Mouse (Mus musculus): ENCODE measurements around the gene Ascl5. TPM values are rescaled to one million over a fixed set of nuclear protein-coding genes. Genes with fewer than 3 reads are reported as not detected.

Gene Ascl5
- total and polyA plus RNA-seq, 2 experiments from 2014 or later = 0.90 TPM; not detected in 1

DNA sequence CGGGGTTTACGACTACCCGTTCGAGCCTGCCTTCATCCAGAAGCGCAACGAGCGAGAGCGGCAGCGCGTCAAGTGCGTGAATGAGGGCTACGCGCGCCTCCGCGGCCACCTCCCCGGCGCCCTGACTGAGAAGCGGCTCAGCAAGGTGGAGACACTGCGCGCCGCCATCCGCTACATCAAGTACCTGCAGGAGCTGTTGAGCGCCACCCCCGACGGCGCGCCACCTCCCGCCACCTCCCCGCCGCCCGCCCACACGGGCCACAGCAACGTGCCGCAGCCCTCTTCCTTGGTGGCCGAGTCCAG, 360 bp downstream of the Ascl5 start:
- Histone ChIP-seq H3K9ac (peak overlapping the region; percentile 54), H3K36me3 (ENCODE audit: insufficient read depth) (no peaks in the 10 kb centered on the region), H3K4me3 (ENCODE audit: low read depth, low read length) (peak overlapping the region; percentile 39), H3K27me3 (ENCODE audit: insufficient read depth, low read length) (peaks cover 15% of the 10 kb centered on the region; the same call in 1 of the 2 replicates), H3K4me1 (ENCODE audit: insufficient read depth) (peaks cover 12% of the 10 kb centered on the region), H3K9me3 (ENCODE audit: low read length) (no peaks in the 10 kb centered on the region), H3K4me2 (ENCODE audit: low read depth) (peak overlapping the region; percentile 63), H3K27ac (ENCODE audit: low read depth, low read length) (no peak overlapping the region)
- ATAC-seq = peak; percentile 34
- TF ChIP-seq CTCF (IDR thresholded peaks at IDR 0.05; ENCODE audit: low read depth) = no peak
- peak; percentile 61 for DNase-seq
- WGBS = 3% methylated on average over 35 of the region's 36 CpGs

DNA sequence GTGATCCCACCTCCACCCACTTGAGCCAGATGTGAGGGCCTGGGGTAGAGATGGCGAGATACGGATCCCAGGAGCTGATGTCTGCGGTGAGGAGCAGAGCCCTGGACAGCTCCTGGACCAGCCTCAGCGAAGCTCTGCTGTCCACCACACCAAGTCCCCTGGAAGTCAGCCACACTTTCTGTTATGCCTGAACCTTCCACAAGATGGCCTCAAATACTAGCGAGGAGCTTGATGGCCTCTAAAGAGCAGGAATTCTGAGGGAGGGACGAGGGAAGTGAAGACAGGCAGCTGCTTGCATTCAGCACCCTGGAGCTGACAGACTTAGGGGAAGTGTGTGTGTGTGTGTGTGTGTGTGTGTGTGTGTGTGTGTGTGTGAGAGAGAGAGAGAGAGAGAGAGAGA, 861 bp downstream of the Ascl5 start:
- ATAC-seq = peak; percentile 77
- peak; percentile 91 for DNase-seq
- peak; percentile 95 for TF ChIP-seq CTCF (IDR thresholded peaks at IDR 0.05; ENCODE audit: low read depth)
- 4% methylated on average over 6 of the region's 6 CpGs for whole genome bisulfite sequencing
- H3K36me3 ChIP-seq (ENCODE audit: insufficient read depth) = no peaks in the 10 kb centered on the region
- H3K9me3 ChIP-seq (ENCODE audit: low read length) = no peaks in the 10 kb centered on the region
- H3K27ac ChIP-seq (ENCODE audit: low read depth, low read length) = no peak overlapping the region
- H3K27me3 ChIP-seq (ENCODE audit: insufficient read depth, low read length) = peaks cover 15% of the 10 kb centered on the region; the same call in 1 of the 2 replicates
- H3K4me2 ChIP-seq (ENCODE audit: low read depth) = peak overlapping the region; percentile 63
- H3K4me3 ChIP-seq (ENCODE audit: low read depth, low read length) = peak overlapping the region; percentile 39
- peaks cover 17% of the 10 kb centered on the region for H3K4me1 ChIP-seq (ENCODE audit: insufficient read depth)
- H3K9ac ChIP-seq = peak overlapping the region; percentile 54

DNA sequence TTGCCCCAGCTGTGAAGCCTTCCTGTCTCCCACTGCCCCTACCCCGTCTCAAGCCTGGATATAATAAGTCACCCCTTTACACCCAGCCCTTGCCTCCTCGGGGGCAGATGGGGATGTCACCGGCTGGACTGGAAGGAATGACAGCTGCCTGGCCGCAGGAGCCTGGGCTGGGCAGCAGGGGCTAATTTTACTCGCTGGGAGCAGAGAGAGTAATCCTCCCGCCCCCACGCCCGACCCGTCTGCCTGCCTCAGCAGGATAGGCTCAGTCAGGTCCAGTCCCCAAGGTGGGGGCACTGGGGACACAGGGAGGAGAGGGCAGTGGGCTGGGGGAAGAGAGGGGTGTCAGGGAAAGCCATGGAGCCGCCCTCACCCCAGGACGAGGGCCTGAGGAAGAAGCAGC, 1.9 kb downstream of the Ascl5 start, which contains the start of gene Cacna1s:
Cacna1s (plus strand) TSS at position 204 of the 400 bp plus-strand sequence.
- TF ChIP-seq CTCF (IDR thresholded peaks at IDR 0.05; ENCODE audit: low read depth) = no peak
- DNase-seq (no peak), ATAC-seq (no peak)
- no peak within 1 kb of the TSS for H3K4me3 ChIP-seq (ENCODE audit: low read depth, low read length)
- H3K27ac ChIP-seq (ENCODE audit: low read depth, low read length) = no peak within 1 kb of the TSS
- no peaks in the 10 kb centered on the region for H3K9me3 ChIP-seq (ENCODE audit: low read length)
- peaks cover 15% of the 10 kb centered on the region; the same call in 1 of the 2 replicates for H3K27me3 ChIP-seq (ENCODE audit: insufficient read depth, low read length)
- H3K36me3 ChIP-seq (ENCODE audit: insufficient read depth) = no peaks in the 10 kb centered on the region
- H3K4me2 ChIP-seq (ENCODE audit: low read depth) = no peak within 1 kb of the TSS
- 55% methylated on average over 11 of the region's 11 CpGs for WGBS
- no peak within 1 kb of the TSS; the same call in 1 of the 2 replicates for H3K9ac ChIP-seq
- H3K4me1 ChIP-seq (ENCODE audit: insufficient read depth) = peaks cover 23% of the 10 kb centered on the region

DNA sequence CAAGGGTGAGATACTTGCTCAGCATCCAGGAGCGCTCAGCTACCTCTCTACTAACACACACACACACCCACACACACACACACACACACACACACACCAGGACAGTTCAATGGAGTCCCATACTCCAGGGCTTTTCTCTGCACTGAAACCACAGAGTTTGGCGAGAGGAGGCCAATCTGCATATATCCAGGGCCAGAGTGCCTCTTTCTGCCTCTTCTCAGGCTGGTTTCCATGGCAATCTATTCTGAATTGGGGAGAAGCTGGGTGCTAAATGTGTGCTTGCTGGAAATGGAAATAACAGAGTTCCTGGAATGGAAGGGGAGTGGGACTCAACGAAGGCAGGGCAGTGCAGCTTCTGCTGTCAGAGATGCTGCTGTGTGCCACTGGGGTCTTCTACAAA, 5.2 kb downstream of the Ascl5 start:
- H3K4me2 ChIP-seq (ENCODE audit: low read depth) = peak overlapping the region; percentile 5; the same call in 1 of the 2 replicates
- peaks cover under 1% of the 10 kb centered on the region; the same call in 1 of the 2 replicates for H3K27me3 ChIP-seq (ENCODE audit: insufficient read depth, low read length)
- DNase-seq (peak; percentile 81), ATAC-seq (peak; percentile 80)
- H3K9ac ChIP-seq = no peak overlapping the region
- no peak for TF ChIP-seq CTCF (IDR thresholded peaks at IDR 0.05; ENCODE audit: low read depth)
- no peaks in the 10 kb centered on the region for H3K9me3 ChIP-seq (ENCODE audit: low read length)
- WGBS = 18% methylated on average over 3 of the region's 3 CpGs
- H3K4me1 ChIP-seq (ENCODE audit: insufficient read depth) = peaks cover 22% of the 10 kb centered on the region
- H3K27ac ChIP-seq (ENCODE audit: low read depth, low read length) = peak overlapping the region; percentile 84
- no peaks in the 10 kb centered on the region for H3K36me3 ChIP-seq (ENCODE audit: insufficient read depth)
- no peak overlapping the region for H3K4me3 ChIP-seq (ENCODE audit: low read depth, low read length)

DNA sequence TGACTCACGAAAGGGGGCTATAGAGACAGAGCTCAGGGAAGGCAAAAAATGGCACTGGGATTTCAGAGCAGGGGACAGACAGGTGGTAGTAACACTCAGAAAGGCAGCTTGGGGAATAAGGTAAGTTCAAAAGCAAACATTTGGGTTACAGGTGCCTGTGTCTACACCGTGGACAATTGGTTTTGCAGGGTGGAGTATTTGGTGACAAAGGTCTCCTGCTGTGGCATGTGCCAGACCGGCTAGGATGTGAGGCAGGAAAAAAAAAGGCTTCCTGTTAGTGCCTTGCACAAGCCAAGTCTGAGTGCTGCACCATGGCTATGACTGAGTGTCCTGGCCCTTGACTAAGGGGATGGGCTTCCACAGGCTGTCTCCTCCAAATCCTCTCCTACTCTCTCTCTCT, 8.0 kb downstream of the Ascl5 start:
- H3K9ac ChIP-seq = no peak overlapping the region
- 59% methylated on average over 3 of the region's 3 CpGs for WGBS
- H3K4me3 ChIP-seq (ENCODE audit: low read depth, low read length) = no peak overlapping the region
- ATAC-seq = no peak
- DNase-seq = no peak
- H3K9me3 ChIP-seq (ENCODE audit: low read length) = no peaks in the 10 kb centered on the region
- no peaks in the 10 kb centered on the region for H3K36me3 ChIP-seq (ENCODE audit: insufficient read depth)
- peaks cover 17% of the 10 kb centered on the region for H3K4me1 ChIP-seq (ENCODE audit: insufficient read depth)
- H3K4me2 ChIP-seq (ENCODE audit: low read depth) = no peak overlapping the region
- no peaks in the 10 kb centered on the region for H3K27me3 ChIP-seq (ENCODE audit: insufficient read depth, low read length)
- no peak overlapping the region for H3K27ac ChIP-seq (ENCODE audit: low read depth, low read length)
- no peak for TF ChIP-seq CTCF (IDR thresholded peaks at IDR 0.05; ENCODE audit: low read depth)

DNA sequence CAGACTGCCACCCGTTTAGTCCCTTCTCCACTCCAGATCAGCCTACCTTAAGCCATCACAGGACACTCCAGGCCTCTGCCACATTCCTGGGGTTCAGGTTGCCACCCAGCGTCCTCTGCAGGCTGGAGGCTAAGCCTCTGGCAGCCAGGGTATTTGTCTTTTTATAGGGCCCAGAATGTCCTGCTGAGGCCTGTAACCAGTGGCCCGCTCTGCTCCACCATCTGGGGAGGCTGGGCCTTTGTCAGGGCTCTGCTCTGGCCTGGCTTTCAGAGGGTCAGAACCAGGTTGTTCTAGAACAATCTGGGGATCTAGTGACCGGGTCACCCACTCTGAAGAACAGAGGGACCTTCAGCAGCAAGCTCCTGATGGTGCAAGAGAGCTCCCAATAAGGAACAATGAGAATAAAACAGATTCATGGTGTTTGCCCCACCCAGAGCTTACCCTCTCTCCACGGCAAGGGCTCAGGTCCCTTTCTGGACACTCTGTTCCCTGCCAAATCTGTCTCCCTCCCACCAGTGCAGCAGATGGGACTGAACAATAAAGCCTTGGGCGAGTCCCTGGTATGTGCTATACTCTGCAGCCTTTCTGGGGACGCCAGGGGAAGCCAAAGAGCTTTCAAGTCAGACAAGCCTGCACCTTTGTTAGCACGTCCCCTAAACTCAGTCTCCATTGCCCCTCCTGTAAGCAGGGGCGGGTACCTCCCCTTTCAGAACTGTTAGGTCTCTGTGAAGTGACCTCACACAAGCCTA, 10.6 kb downstream of the Ascl5 start:
- 42% methylated on average over 9 of the region's 9 CpGs for WGBS
- Histone ChIP-seq H3K4me3 (ENCODE audit: low read depth, low read length) (no peak overlapping the region), H3K27me3 (ENCODE audit: insufficient read depth, low read length) (no peaks in the 10 kb centered on the region), H3K4me2 (ENCODE audit: low read depth) (no peak overlapping the region), H3K27ac (ENCODE audit: low read depth, low read length) (0 out of 2 replicates have a peak overlapping the region, but pooled peaks have one; percentile 1), H3K9me3 (ENCODE audit: low read length) (no peaks in the 10 kb centered on the region), H3K9ac (no peak overlapping the region), H3K36me3 (ENCODE audit: insufficient read depth) (no peaks in the 10 kb centered on the region), H3K4me1 (ENCODE audit: insufficient read depth) (peaks cover 8% of the 10 kb centered on the region)
- TF ChIP-seq CTCF (IDR thresholded peaks at IDR 0.05; ENCODE audit: low read depth) = no peak
- DNase-seq = no peak
- 0 out of 2 replicates have a peak, but pooled peaks have one; percentile 37 for ATAC-seq

DNA sequence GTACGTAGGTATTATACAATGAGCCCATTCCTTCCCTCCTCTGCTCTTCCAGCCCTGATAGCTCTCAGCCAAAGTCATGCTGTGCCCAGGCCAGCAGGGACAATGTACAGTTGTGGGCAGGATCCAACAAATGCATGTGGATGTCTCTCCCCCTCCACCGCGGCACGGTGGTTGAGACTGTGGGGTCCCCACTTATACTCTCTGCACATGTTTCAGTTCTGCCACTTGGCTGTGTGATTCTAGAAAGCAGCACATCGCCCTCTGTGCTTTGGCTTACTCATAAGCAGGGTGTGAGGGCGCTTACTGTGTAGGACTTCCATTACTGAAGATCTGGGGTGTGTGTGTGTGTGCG, 11.2 kb downstream of the Ascl5 start:
- 0 out of 2 replicates have a peak overlapping the region, but pooled peaks have one; percentile 1 for H3K27ac ChIP-seq (ENCODE audit: low read depth, low read length)
- WGBS = 62% methylated on average over 7 of the region's 7 CpGs

More for the DNA sequence above, 11.2 kb downstream of the Ascl5 start:
- Histone ChIP-seq H3K4me2 (ENCODE audit: low read depth) (no peak overlapping the region), H3K4me3 (ENCODE audit: low read depth, low read length) (no peak overlapping the region), H3K9ac (no peak overlapping the region), H3K27me3 (ENCODE audit: insufficient read depth, low read length) (no peaks in the 10 kb centered on the region), H3K9me3 (ENCODE audit: low read length) (no peaks in the 10 kb centered on the region), H3K4me1 (ENCODE audit: insufficient read depth) (peaks cover 2% of the 10 kb centered on the region), H3K36me3 (ENCODE audit: insufficient read depth) (no peaks in the 10 kb centered on the region)
- TF ChIP-seq CTCF (IDR thresholded peaks at IDR 0.05; ENCODE audit: low read depth) = peak; percentile 11; the same call in 1 of the 2 replicates
- DNase-seq (no peak), ATAC-seq (peak; percentile 67)

Data from forebrain, postnatal 0 days (tissue).